Mouse (Mus musculus) myocyte (in vitro differentiated cells): ENCODE measurements around the gene Rhd.

Source experiments
- E2F4 ChIP-seq: IDR thresholded peaks from one replicate; pipeline ENCODE4 v1.6.1; 2011; ENCODE audit warnings: mild to moderate bottlenecking, control low read depth, moderate library complexity; ENCODE audit not compliant: insufficient read depth
- MAX ChIP-seq: IDR thresholded peaks from one replicate; pipeline ENCODE4 v1.6.1; 2011; ENCODE audit warnings: low read depth, mild to moderate bottlenecking, control low read depth
- MYOD1 ChIP-seq, 3 experiments: IDR thresholded peaks; one replicate each; pipeline ENCODE4 v1.6.1; 2011; ENCODE audit warnings: control low read depth in 2 of 3, low read depth in 2 of 3, mild to moderate bottlenecking in 2 of 3, moderate library complexity in 1 of 3; ENCODE audit not compliant: insufficient read length in 2 of 3, control insufficient read depth in 1 of 3
- POLR2A ChIP-seq: IDR thresholded peaks from one replicate; pipeline ENCODE4 v1.6.1; 2011; ENCODE audit warnings: low read depth, mild to moderate bottlenecking, control low read depth, moderate library complexity; ENCODE audit not compliant: insufficient read length
- POLR2AphosphoS2 ChIP-seq: IDR thresholded peaks from one replicate; pipeline ENCODE4 v1.6.1; 2011; ENCODE audit warnings: low read depth, control low read depth; ENCODE audit not compliant: insufficient read length
- REST ChIP-seq: IDR thresholded peaks from one replicate; pipeline ENCODE4 v1.6.1; 2011; ENCODE audit warnings: mild to moderate bottlenecking, control low read depth, moderate library complexity; ENCODE audit not compliant: insufficient read depth, insufficient read length
- SRF ChIP-seq: IDR thresholded peaks from one replicate; pipeline ENCODE4 v1.6.1; 2011; ENCODE audit warnings: low read depth; ENCODE audit not compliant: control insufficient read depth, insufficient read length
- TCF12 ChIP-seq: IDR thresholded peaks from one replicate; pipeline ENCODE4 v1.6.1; 2011; ENCODE audit warnings: mild to moderate bottlenecking, control low read depth; ENCODE audit not compliant: poor library complexity, insufficient read depth, severe bottlenecking
- TCF3 ChIP-seq: IDR thresholded peaks from one replicate; pipeline ENCODE4 v1.6.1; 2011; ENCODE audit warnings: low read depth, control low read depth; ENCODE audit not compliant: insufficient read length
- USF1 ChIP-seq: IDR thresholded peaks from one replicate; pipeline ENCODE4 v1.6.1; 2011; ENCODE audit warnings: low read depth, mild to moderate bottlenecking, control low read depth, moderate library complexity

DNA sequence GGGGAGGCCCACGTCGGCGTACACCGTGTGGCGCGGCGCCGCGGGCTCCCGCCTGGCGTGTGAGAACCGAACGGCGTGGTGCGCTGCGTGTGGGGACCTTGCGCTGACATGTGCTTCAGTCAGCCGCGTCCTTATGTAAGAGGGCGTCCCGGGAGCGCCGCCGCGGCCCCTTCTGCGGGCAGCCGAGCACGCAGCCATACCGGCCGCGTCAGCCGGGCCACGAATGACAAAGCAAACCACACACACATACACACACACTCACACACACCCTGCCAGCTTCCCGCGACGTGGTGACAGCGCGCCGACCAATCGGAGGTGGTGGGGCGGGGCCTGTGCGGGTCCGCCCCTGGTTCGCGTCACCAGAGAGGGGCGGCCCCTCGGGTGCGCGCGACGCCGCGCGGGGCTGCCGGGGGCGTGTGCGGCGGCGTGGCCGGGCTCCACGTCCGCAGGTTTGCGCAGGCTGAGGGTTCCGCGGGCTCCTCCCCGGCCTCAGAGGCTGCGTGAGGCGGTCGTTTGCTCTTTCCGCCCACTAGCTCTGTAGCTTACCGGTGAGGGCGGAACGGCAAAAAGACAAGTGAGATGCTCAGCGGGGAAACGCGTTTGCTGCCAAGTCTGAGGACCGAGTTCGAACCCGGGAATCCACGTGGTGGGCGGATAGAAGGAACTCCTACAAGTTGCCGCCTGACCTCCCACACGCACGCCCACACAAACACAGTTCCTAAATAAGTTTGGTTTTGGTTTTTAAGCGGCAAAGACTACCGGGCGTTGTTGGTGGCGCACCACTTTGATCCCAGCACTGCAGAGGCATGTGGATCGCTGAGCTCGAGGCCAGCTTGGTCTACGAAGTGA is 10.5 kb upstream of the Rhd start:
- TF ChIP-seq TCF12 (no peak), POLR2A (peak; percentile 75), MAX (no peak), TCF3 (no peak), E2F4 (no peak), POLR2AphosphoS2 (peak; percentile 60), USF1 (no peak), REST (no peak), SRF (peak; percentile 32), MYOD1 (IDR thresholded peaks at IDR 0.05; ENCODE audit: control insufficient read depth in 1 of 3, insufficient read length in 2 of 3, low read depth in 2 of 3) (no peak)
